Mouse (Mus musculus): Measurements from ENCODE around the gene Lmf1.

Gene Lmf1

DNA sequence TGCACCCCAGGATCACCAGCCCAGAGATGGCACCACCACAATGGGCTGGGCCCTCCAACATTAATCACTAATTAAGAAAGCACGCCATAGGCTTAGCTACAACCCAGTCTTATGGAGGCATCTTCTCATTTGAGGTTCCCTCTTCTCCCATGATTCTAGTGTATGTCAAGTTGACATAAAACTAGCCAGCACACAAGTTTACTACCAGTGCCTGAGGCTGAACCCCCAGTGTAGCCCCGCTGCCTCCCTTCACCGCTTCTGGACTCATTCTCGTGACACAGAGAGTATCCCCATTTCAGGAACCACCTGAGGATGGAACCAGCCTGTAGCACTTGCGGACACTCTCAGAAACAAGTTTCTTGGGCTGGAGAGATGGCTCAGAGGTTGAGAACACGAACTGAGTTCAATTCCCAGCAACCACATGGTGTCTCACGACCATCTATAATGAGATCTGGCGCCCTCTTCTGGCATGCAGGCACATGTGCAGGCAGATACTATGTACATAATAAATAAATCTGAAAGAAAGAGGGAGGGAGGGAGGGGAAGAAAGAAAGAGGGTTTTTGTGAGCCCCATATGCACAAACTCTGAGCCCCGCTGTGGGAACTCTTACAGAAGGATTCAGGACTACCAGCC is 122.1 kb downstream of the Lmf1 start:
- no peak for DNase-seq (ENCODE audit: low spot score)

DNA sequence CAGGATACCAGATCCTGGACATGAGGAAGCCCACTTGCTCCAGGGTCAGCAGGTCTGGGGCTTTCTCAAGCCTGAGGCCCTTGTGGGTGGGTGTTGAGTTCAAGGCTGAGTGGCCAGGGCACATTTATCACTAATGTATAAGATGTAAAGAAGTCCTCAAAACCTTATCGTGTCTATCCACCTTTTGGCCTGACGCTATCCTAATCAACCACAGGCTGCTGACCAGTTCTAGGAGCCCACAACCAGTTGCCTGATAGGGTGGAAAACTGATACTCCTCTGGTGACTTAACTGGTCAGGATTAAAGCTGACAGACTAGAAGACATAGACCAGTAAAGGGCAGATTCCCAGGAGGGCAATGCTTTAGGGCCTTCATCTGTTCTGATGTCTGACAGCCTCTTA is 131.1 kb downstream of the Lmf1 start:
- DNase-seq (ENCODE audit: low spot score) = no peak

DNA sequence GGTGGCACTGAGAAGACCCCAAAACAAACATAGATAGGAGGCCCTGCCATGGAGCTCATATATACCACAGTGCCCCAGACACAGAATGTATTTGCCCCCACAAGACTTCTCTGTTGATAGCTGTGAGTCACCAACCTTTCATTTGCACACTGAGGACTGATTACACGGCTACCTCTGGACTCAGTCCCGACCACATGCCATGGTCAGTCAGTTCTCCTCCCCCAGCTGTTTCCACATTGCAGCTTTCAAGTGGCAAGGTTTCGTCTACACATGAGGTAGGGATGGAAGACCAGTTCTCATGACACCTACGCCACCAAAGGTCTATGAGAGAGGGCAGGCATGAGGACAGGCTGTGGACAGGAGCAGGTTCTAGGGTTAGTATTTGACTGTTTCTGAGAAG is 132.3 kb downstream of the Lmf1 start:
- DNase-seq (ENCODE audit: low spot score) = no peak
